Mouse (Mus musculus) spleen, embryonic (tissue): ENCODE measurements at regions not wholly inside any gene's neighbourhood (a gene's known extent, or its start where the extent isn't known, plus 50 kb on each side); places are given as distances from the start of the nearest gene placed in this dataset.

Experiments
- CTCF ChIA-PET: fragments of 350-600 bp; sonication (Branson Sonifier 250); formaldehyde crosslinking; loops from one replicate; lab custom pipeline; 2022; lab: Charles Lee

- CTCF ChIA-PET = interaction anchor here (0.6 kb wide), 1 partner anchor 1249 kb away, joined by 3 read pairs; no protein-coding TSS in a partner anchor
These were observed 68.1 kb upstream of the Tnfsf11 start for GRCm38 (mm10) chr14:78375746-78376495.

- CTCF ChIA-PET = no interaction called here
These were observed 64.3 kb upstream of the Tnfsf11 start for GRCm38 (mm10) chr14:78372102-78372501.

GRCm38 (mm10) chr14:78368881-78369280 lies 61.0 kb upstream of the Tnfsf11 start:
- CTCF ChIA-PET = no interaction called here

GRCm38 (mm10) chr14:78364822-78365221 lies 57.0 kb upstream of the Tnfsf11 start:
- CTCF ChIA-PET = no interaction called here

- CTCF ChIA-PET = no interaction called here
These were observed 55.3 kb upstream of the Tnfsf11 start for GRCm38 (mm10) chr14:78363123-78363522.
